26 mouse cellular contexts compared by ENCODE assay signal in the genomic region with DNA sequence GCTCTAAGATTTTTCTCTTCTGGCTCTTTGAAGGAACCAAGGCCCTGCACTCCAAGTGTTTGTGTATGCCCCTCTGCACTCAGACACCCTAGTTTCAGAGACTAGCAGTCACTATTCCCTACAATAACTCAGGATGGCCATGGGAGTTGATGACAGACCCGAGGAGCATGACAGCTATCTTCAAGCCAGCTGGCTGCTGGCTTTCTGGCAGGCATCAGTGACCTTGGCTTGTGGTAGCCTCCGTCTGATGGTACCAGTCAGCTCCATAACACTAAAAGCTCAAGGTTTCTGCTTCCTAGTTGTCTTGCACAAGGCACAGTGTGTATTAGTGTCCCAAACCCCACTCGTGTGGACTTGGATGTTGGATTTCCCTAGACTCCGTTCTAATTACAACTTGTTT. TPM values are rescaled to one million over a fixed set of nuclear protein-coding genes. Genes with fewer than 3 reads are reported as not detected.
DNase-seq lines count a peak whose midpoint lies in the region.
"Had no signal": no experiment of that assay in that cellular context is flagged by ENCODE, and none has a peak within 500 bp of the region (broad histone marks: within the 10 kb centered on the region; RNA-seq: fewer than 3 reads in every experiment).

No protein-coding gene starts in this region.

- peak; percentile 79 to 90 for DNase-seq in adrenal gland, adult (ENCODE audit: inconsistent age in 2 of 2, low spot score in 1 of 2)
- no peak for DNase-seq in adrenal gland, postnatal 4 days (ENCODE audit: low spot score in 2 of 2)
- DNase-seq in heart, adult 18-20 months: peak; percentile 23 to 35
- no peak for DNase-seq in heart, postnatal 4 days
- DNase-seq in ovary, postnatal 36 days (ENCODE audit: low spot score): peak; percentile 35
- DNase-seq in ovary, postnatal 10 days (ENCODE audit: low spot score): no peak
- DNase-seq in kidney, postnatal 36 days: no peak
- DNase-seq in kidney, postnatal 14 days: no peak
- DNase-seq: cerebellum, adult 2 months; embryo, embryonic 11 days; kidney, adult 9 months; kidney, postnatal 10 days; lung, embryonic 14.5 days; lung, postnatal 14 days; midbrain, embryonic 14.5 days; right cerebral cortex, postnatal 4 days; thymus, adult 18-20 months; thymus, postnatal 36 days had no signal

RNA-seq across cellular contexts. Expression of gene Slc18a2, which starts 18.7 kb away (rescaled TPM):
- total RNA-seq in adrenal gland, postnatal 4 days (2021): 10 to 100 TPM; 31.0 to 39.5 TPM
- under 1 TPM; 0.55 to 0.82 TPM for total RNA-seq in heart, adult 18-20 months (2021)
- 1 to 10 TPM; 2.0 to 2.5 TPM for total RNA-seq in heart, postnatal 4 days (2021)

RNA-seq across cellular contexts. Expression of gene Kcnk18, which starts 23.0 kb away (rescaled TPM):
- not detected for total RNA-seq in adrenal gland, postnatal 4 days (2021)
- total RNA-seq in heart, adult 18-20 months (2021): not detected
- total RNA-seq in heart, postnatal 4 days (2021): not detected
- total RNA-seq: gastrocnemius, adult 8-10 months; hematopoietic stem cell, adult 5-6 weeks; layer of hippocampus, adult 18-20 months; layer of hippocampus, postnatal 10 days; left cerebral cortex, adult 18-20 months; left cerebral cortex, postnatal 25 days; liver, adult 2 months; monocyte, adult 5-6 weeks had no signal

Comparison
In these comparisons a context has a peak if more than half of its experiments do, and no peak if none do; other contexts are left out.
1. DNase-seq: peak in adrenal gland, adult (2 of 2), heart, adult 18-20 months (2 of 2) and ovary, postnatal 36 days (single experiment); none in adrenal gland, postnatal 4 days (0 of 2), heart, postnatal 4 days (single experiment), ovary, postnatal 10 days (single experiment), kidney, postnatal 36 days (0 of 2) and kidney, postnatal 14 days (single experiment).
2. RNA of gene Slc18a2, which starts 18.7 kb away (total RNA-seq): 31.0 to 39.5 TPM in adrenal gland, postnatal 4 days; 2.0 to 2.5 TPM in heart, postnatal 4 days and 0.55 to 0.82 TPM in heart, adult 18-20 months; every median in the first group is over 4 times any median in the second.